Mouse (Mus musculus) Patski (cell line): ENCODE results near the gene Slc2a12. TPM values are rescaled to one million over a fixed set of nuclear protein-coding genes. Genes with fewer than 3 reads are reported as not detected.

Source experiments
- ATAC-seq: fragments of 100-300 bp; one replicate; pipeline ENCODE4 v1.8.0; 2021
- CTCF ChIA-PET: fragments of 350-600 bp; sonication (Branson Sonifier 250); formaldehyde crosslinking; loops from one replicate; lab custom pipeline; 2022; ENCODE audit warnings: inconsistent platforms; lab: Charles Lee
- POLR2A ChIA-PET: fragments of 350-600 bp; sonication (Branson Sonifier 250); formaldehyde crosslinking; loops from one replicate; lab custom pipeline; 2022; ENCODE audit warnings: antibody characterized with exemption, inconsistent platforms; lab: Charles Lee
- DNase-seq: peaks from one replicate; pipeline ENCODE4 v3.0.0-alpha.2; 2011; ENCODE audit warnings: low read depth, low spot score
- H3K27me3 ChIP-seq: fragments of 371-371 bp; one replicate; pipeline ENCODE4 v1.5.1; 2021
- CTCF ChIP-seq: fragments of 100-300 bp; IDR thresholded peaks from one replicate; pipeline ENCODE4 v1.5.1; 2021
- in situ Hi-C: fragments of 300-500 bp; cut with MboI; formaldehyde crosslinking; loops from 3 replicates; pipeline ENCODE4 v1.11.1; 2018; ENCODE audit warnings: low pct_unique_long_range_greater_than_20kb, mixed read lengths
- polyA plus RNA-seq: library from polyadenylated mRNA; unstranded; gene quantifications from one replicate; pipeline ENCODE4 v1.2.3, GENCODE M21; 2021

Slc2a12 gene
- polyA plus RNA-seq, 1 experiment from 2014 or later: not detected

DNA sequence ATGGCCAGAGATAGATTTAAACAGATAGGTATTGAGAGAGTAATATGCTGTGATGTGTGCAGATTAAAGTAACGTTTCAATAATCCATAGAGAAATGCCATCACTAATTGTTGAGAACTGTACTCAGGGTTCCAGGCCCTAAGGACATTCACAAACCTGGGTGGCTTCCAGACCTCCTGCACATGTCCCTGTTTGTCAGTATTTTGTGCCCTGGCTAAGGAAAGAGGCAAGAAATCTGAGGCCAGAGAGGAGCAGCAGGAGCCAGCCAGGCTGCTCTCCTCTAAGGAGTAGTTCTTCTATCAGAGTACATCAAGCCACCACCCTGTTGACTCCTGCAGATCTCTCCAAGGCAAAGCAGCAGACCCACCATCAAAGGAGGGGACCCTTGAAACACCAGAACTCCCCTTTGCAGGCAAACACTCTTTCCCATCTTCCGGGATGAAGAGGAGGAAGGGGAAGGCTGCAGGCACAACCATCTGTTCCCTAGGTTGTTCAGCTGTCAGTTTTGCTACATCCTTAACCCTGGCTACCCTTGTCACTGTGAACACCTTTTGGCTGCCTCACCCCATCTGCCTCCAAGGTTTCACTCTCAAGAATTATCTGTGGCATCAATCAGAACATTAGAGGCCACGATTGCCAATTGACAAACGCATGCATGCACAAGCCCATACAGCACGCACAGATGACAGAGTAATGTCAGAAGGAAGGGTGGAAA lies 15.6 kb downstream of the Slc2a12 start:
- no peak for ATAC-seq
- in situ Hi-C loops: no loop called here
- peaks cover under 1% of the 10 kb centered on the region for H3K27me3 ChIP-seq
- POLR2A ChIA-PET: no interaction called here
- TF ChIP-seq CTCF: no peak
- CTCF ChIA-PET: no interaction called here
- DNase-seq: no peak

DNA sequence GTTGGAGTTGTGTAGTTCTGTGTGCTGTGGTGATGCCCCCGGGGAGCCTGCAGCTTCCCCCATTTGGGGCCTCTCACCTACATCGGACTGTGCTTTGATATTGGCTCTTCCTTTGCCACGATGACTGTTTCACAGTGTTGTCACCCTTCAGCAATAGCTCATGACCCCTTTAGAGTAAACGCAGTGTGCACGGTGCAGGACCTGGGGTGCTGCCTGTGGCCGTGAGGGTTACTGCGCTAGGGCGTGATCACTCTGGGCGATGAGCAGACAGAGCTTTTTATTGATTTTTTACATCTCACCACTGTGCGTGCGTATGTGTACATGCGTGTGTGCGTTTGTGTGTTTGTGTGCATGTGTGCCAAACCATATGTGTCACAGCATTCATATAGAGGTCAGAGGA lies 23.7 kb downstream of the Slc2a12 start:
- DNase-seq (no peak), ATAC-seq (no peak)
- TF ChIP-seq CTCF: no peak
- CTCF ChIA-PET: no interaction called here
- H3K27me3 ChIP-seq: peaks cover 10% of the 10 kb centered on the region
- in situ Hi-C loops: no loop called here
- POLR2A ChIA-PET: no interaction called here

DNA sequence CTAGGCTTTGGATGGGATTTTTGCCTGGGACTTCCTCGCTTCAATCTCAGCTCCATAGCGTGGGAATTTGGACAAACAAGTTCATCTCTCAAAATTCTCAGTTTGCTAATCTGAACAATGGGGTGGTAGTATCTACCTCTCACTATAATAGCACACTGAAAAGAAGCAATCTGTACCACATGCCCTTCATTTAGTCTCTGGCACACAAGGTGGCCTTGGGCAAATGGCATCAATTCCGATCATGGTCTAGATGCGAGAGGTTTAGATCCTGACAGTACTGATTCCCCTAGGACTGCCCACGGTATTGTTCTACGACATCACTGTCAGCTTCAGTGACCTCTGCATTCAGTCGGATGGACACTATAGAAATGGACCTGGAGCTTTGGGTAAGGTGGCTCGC lies 29.4 kb downstream of the Slc2a12 start:
- DNase-seq: no peak
- in situ Hi-C loops: no loop called here
- TF ChIP-seq CTCF: no peak
- ChIA-PET CTCF (no interaction called here), POLR2A (no interaction called here)
- no peak for ATAC-seq
- H3K27me3 ChIP-seq: peaks cover 5% of the 10 kb centered on the region

DNA sequence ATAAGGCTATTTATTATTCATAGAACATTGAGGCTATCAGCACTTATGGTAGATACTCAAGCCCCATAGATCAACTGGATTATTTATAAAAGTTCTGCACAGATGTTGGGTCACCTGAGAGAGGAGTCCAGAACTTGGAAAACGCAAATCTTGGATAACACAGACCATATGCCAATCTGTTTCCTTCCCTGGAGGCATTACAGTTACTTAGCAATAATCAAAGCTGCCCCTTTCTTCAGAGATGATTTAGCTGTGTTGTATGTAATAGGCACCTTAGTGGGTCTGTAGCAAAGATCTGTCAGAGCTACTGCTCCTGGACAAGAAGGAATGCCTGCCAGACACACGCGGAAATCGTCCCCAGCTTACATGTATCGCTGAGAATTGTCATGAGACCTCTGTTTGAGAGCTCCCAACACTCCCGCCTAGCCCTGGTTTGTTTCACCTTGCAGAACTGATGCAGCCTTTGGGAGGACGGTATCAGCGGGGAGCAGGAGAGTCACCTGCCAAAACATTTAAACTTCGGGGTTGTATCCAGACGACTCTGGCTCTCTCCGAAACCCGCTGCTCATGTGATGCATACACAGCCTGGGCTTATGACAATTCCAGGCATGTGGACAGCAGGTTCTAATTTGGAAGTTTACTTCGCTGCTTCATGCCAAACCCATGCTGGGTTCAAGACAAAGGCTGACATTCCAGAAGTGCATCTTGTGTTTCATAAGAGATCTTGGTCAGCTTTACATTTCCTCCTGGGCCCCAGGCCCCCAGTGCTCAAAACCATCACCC lies 31.2 kb downstream of the Slc2a12 start:
- ATAC-seq (no peak), DNase-seq (no peak)
- no peaks in the 10 kb centered on the region for H3K27me3 ChIP-seq
- POLR2A ChIA-PET: no interaction called here
- in situ Hi-C loops: no loop called here
- TF ChIP-seq CTCF: no peak
- CTCF ChIA-PET: interaction anchor here (0.7 kb wide), 1 partner anchor 21 kb away, joined by 3 read pairs; no protein-coding TSS in a partner anchor

DNA sequence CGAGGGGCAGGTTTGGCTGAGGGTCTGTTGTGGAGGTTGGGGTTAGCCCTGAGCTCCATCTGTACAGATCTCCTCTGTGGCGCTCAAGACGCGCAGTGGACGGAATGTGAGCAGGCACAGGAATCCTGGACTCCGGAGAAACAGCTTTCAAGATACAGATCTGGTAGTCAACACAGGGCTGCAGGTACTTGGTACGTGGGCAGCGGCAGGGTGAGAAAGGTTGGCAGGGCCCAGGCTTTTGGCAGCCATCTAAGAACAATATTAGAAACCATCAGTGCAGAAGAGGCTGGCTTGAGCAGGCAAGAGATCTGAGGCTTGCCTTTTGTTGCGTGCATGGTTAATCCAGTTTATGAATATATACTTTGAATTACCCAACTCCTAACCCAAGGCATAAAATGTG lies 51.4 kb downstream of the Slc2a12 start:
- H3K27me3 ChIP-seq: no peaks in the 10 kb centered on the region
- no peak for ATAC-seq
- no peak for DNase-seq
- ChIA-PET POLR2A (no interaction called here), CTCF (interaction anchor here (0.9 to 1.2 kb wide), 2 partner anchors 20 to 22 kb away, joined by 3 to 4 read pairs; no protein-coding TSS in a partner anchor)
- in situ Hi-C loops: no loop called here
- no peak for TF ChIP-seq CTCF

DNA sequence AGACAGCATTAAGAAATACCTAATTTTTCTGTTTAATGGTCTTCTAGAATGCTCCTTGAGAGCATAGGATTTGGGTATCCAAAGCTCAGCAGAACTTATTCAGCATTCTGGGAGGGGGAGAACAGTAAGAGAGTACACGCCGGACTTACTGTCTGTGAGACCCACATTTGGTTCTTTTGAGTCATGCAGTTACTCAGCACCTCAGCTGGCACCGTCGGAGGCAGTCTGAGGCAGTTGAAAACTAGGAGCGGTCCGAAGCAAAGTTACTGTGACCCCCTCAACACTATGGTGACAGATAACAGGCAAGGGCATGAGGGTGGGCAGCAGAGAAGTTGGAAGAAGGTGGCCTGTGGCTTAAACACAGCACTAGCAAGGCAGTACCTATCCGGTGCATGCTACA lies 52.1 kb downstream of the Slc2a12 start:
- in situ Hi-C loops: no loop called here

DNA sequence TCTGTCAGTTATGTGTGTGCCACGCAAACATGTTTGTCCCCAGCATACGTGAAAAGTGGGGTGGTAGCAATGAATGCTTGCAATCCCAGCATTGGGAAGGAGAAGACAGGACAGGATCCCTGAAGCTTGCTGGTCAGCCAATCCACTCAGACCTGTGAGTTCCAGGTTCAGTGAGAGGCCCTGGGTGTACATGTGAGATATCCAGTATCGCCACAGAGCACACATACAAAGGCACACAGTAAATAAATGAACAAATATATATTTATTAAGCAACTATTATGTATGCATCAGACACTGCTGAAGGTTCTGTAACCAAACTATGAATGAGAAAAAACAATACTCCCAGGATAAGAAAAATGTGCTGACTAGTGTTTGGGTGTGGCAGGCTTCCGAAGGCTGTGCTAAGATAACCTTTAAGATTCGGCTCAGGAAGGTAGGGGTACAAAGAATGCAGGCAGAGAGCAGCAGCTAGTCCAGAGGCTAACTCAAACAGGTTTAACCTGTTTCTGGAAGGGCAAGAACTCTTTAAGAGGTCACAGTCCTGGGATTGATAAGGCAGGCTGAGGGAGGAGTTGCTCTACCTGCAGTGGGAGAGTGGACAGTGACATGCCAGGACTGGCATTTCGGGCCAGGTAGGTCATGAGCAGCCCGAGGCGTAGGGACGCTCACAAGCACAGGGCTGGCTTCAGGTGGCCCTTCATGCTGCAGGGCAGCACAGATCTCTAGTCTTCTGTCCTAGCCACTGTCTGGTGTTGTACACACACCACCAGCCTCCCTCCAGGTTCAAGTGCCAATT lies 53.5 kb downstream of the Slc2a12 start:
- DNase-seq (no peak), ATAC-seq (no peak)
- ChIA-PET POLR2A (no interaction called here), CTCF (no interaction called here)
- in situ Hi-C loops: no loop called here
- TF ChIP-seq CTCF: no peak
- no peaks in the 10 kb centered on the region for H3K27me3 ChIP-seq

More for the DNA sequence above, 52.1 kb downstream of the Slc2a12 start:
- no peak for TF ChIP-seq CTCF
- ChIA-PET POLR2A (no interaction called here), CTCF (interaction anchor here (0.7 to 1.2 kb wide), 4 partner anchors 18 to 24 kb away, joined by 3 to 4 read pairs (median 4); no protein-coding TSS in a partner anchor)
- peak; percentile 54 for ATAC-seq
- no peaks in the 10 kb centered on the region for H3K27me3 ChIP-seq
- DNase-seq: peak; percentile 25

DNA sequence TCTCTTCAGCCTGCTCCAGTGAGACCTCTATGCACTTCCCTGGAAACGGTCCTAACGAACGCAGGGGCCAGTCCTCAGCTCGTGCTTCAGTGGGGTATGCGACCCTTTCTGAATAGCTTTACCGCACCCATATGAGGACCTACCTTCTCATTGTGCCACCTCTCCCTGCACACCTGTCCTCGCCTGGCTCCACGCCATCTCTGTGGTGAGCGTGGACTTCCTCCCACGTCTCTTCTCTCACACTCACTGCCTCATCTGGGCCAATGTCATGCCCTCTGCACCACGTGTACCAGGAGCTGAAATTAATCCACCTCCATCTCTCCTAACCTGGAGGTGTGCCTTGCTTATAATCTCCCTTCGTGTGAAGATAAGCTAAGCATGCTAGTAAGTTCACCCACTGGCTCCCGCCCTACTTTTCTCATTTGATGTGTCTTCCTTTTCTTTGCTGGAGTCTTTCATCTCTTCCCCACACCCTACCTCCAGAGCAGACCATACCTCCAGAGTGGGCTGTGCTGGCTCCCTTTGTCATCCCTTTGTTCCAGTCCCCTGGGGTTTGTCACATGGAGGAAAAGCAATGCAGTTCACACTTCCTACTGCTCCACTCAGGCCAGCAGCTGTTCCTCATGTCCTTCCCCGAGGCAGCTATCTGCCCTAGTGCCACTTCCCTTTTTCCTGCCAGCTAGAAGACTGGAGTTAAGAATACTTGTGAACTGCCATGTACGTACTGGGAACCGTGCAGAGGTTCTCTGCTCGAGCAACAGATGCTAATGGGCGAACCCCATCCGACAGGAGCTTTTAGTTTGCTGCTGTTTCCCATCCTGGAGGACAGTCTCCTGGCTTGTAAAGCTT lies 54.9 kb downstream of the Slc2a12 start:
- ChIA-PET CTCF (interaction anchor here (6.9 kb wide), 1 partner anchor 15 kb away, joined by 39 read pairs; no protein-coding TSS in a partner anchor), POLR2A (no interaction called here)
- no peak for ATAC-seq
- H3K27me3 ChIP-seq: no peaks in the 10 kb centered on the region
- no peak for TF ChIP-seq CTCF
- in situ Hi-C loops: no loop called here
- DNase-seq: no peak

DNA sequence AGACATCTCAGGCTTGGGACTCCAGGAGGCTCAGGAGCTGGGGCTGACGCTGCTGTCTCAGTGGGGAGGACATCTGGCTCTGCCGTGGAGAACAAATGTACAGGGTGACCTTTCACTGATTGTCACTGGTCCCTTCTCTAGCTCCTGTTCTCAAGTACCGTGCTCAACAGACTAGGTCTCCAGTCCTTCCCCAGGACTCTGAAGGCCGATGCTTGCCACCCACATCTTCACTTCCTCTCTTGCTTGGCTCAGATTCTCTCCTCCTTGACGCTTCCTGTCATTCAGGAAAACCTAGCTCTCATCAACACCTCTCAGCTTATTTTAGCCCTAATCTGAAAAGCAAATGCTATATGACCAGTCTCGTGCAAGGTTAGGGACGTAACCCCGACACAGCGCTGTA lies 56.0 kb downstream of the Slc2a12 start:
- ATAC-seq (no peak), DNase-seq (no peak)
- no peak for TF ChIP-seq CTCF
- in situ Hi-C loops: no loop called here
- POLR2A ChIA-PET: no interaction called here
- H3K27me3 ChIP-seq: no peaks in the 10 kb centered on the region
- CTCF ChIA-PET: interaction anchor here (6.9 kb wide), 1 partner anchor 14 kb away, joined by 39 read pairs; no protein-coding TSS in a partner anchor
